Mouse (Mus musculus) limb, embryonic 14.5 days (tissue): ENCODE measurements around the gene Nr6a1. TPM values are rescaled to one million over a fixed set of nuclear protein-coding genes. Genes with fewer than 3 reads are reported as not detected.

Experiments used
- ATAC-seq: fragments of 200-750 bp; cut with Nextera tagmentation; 2 replicates; pipeline ENCODE4 v1.8.0; 2017; ENCODE audit warnings: low read depth, moderate number of reproducible peaks, moderate TSS enrichment; ENCODE audit not compliant: low FRiP score
- DNase-seq: peaks from one replicate; pipeline ENCODE4 v3.0.0-alpha.2; 2015; ENCODE audit warnings: low spot score
- H3K27ac ChIP-seq: fragments of 300-500 bp; sonication (generic); replicated peaks from 2 replicates; pipeline ENCODE4 v1.5.1; 2014; ENCODE audit warnings: low read depth, mild to moderate bottlenecking, low read length, moderate library complexity, mixed read lengths
- H3K27me3 ChIP-seq: fragments of 300-500 bp; sonication (generic); 2 replicates; pipeline ENCODE4 v1.6.1; 2014; ENCODE audit warnings: low read length, mixed read lengths; ENCODE audit not compliant: control insufficient read depth, insufficient read depth
- H3K36me3 ChIP-seq: fragments of 300-500 bp; sonication (generic); 2 replicates; pipeline ENCODE4 v1.6.1; 2014; ENCODE audit warnings: mild to moderate bottlenecking, low read length, moderate library complexity, mixed read lengths; ENCODE audit not compliant: control insufficient read depth, insufficient read depth
- H3K4me1 ChIP-seq: fragments of 300-500 bp; sonication (generic); 2 replicates; pipeline ENCODE4 v1.6.1; 2014; ENCODE audit warnings: antibody characterized with exemption, low read length, mixed read lengths; ENCODE audit not compliant: control insufficient read depth, insufficient read depth
- H3K4me2 ChIP-seq: fragments of 300-500 bp; sonication (generic); replicated peaks from 2 replicates; pipeline ENCODE4 v1.6.1; 2014; ENCODE audit warnings: low read depth, mild to moderate bottlenecking, low read length, moderate library complexity; ENCODE audit not compliant: severe bottlenecking
- H3K4me3 ChIP-seq: fragments of 300-500 bp; sonication (generic); replicated peaks from 2 replicates; pipeline ENCODE4 v1.5.1; 2014; ENCODE audit warnings: low read length
- H3K9ac ChIP-seq: fragments of 300-500 bp; sonication (generic); 2 replicates; pipeline ENCODE4 v1.6.1; 2014; ENCODE audit warnings: mild to moderate bottlenecking, low read depth, low read length, moderate library complexity; ENCODE audit not compliant: severe bottlenecking
- H3K9me3 ChIP-seq: fragments of 300-500 bp; sonication (generic); 2 replicates; pipeline ENCODE4 v1.6.1; 2016; ENCODE audit warnings: low read length; ENCODE audit not compliant: control insufficient read depth
- POLR2A ChIP-seq: fragments of 200-500 bp; IDR thresholded peaks from 2 replicates; pipeline ENCODE4 v1.8.0; 2012; ENCODE audit warnings: inconsistent platforms, mild to moderate bottlenecking, moderate library complexity, borderline replicate concordance; ENCODE audit not compliant: insufficient read depth, insufficient read length; ENCODE audit errors: extremely low read depth
- WGBS: fragments of 180-500 bp; shearing (Covaris S2); extraction: QIAGEN DNeasy Blood & Tissue Kit; methylation state at CpG from one replicate; pipeline ENCODE4 v1.1.7; 2014; 5-methylcytosine and 5-hydroxymethylcytosine counted together
- polyA plus RNA-seq, 2 experiments: library from polyadenylated mRNA; depleted of rRNA in 1 of 2; stranded (reverse) in 1 of 2; unstranded in 1 of 2; fragments of >200 nt; fragmentation: Nextera tagmentation in 1 of 2; extraction: Ambion mirVana in 1 of 2; gene quantifications; 2 replicates each; pipeline versions ENCODE4 v1.2.1 to v1.2.3; 2012 to 2014

Nr6a1 gene
- polyA plus RNA-seq, 2 experiments = 1.2 to 2.4 TPM

DNA sequence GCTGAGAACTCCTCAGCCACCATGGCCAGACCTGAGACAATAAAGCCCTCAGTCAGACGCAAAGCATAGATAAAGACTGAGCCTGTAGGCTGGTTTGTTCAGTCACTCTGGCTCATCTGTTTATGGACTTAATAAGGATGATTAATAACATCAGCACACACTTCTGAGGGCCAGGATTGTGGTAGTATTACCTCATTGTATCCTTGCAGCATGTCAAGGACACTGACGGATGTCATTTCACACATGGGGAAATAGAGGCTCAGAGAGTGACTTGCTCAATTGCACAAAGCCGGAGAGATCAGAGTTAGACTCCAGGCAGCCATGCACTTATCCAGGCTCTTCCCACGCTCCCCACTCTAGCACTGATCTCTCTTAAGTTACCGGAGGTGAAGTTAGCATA lies 228.9 kb downstream of the Nr6a1 start:
- H3K27ac ChIP-seq = no peak overlapping the region
- TF ChIP-seq POLR2A = no peak
- H3K4me1 ChIP-seq = no peaks in the 10 kb centered on the region
- DNase-seq (no peak), ATAC-seq (no peak)
- no peaks in the 10 kb centered on the region for H3K9me3 ChIP-seq
- no peaks in the 10 kb centered on the region for H3K36me3 ChIP-seq
- H3K4me3 ChIP-seq = no peak overlapping the region
- no peak overlapping the region for H3K4me2 ChIP-seq
- 77% methylated on average over 5 of the region's 5 CpGs for WGBS
- H3K27me3 ChIP-seq = no peaks in the 10 kb centered on the region
- H3K9ac ChIP-seq = no peak overlapping the region

GRCm38 (mm10) chr2:38697128-38698120 lies 230.1 kb downstream of the Nr6a1 start:
- H3K27me3 ChIP-seq = no peaks in the 10 kb centered on the region
- 63% methylated on average over 27 of the region's 27 CpGs for WGBS

GRCm38 (mm10) chr2:38695770-38696169 lies 231.7 kb downstream of the Nr6a1 start:
- ATAC-seq (0 out of 2 replicates have a peak, but pooled peaks have one; percentile 19), DNase-seq (no peak)
- Histone ChIP-seq H3K9ac (no peak overlapping the region), H3K9me3 (no peaks in the 10 kb centered on the region), H3K27ac (no peak overlapping the region), H3K4me2 (no peak overlapping the region), H3K4me1 (no peaks in the 10 kb centered on the region), H3K4me3 (no peak overlapping the region), H3K36me3 (no peaks in the 10 kb centered on the region), H3K27me3 (no peaks in the 10 kb centered on the region)
- no peak for TF ChIP-seq POLR2A
- 70% methylated on average over 9 of the region's 9 CpGs for WGBS

More at GRCm38 (mm10) chr2:38697128-38698120, 230.1 kb downstream of the Nr6a1 start:
- ATAC-seq (no peak), DNase-seq (no peak)
- H3K9me3 ChIP-seq = no peaks in the 10 kb centered on the region
- H3K4me1 ChIP-seq = no peaks in the 10 kb centered on the region
- H3K4me2 ChIP-seq = no peak overlapping the region
- no peaks in the 10 kb centered on the region for H3K36me3 ChIP-seq
- no peak overlapping the region for H3K9ac ChIP-seq
- no peak overlapping the region for H3K27ac ChIP-seq
- no peak overlapping the region for H3K4me3 ChIP-seq
- TF ChIP-seq POLR2A = no peak

GRCm38 (mm10) chr2:38691542-38691941 lies 235.9 kb downstream of the Nr6a1 start:
- Histone ChIP-seq H3K4me2 (no peak overlapping the region), H3K4me3 (no peak overlapping the region), H3K27ac (no peak overlapping the region), H3K36me3 (no peaks in the 10 kb centered on the region), H3K9ac (no peak overlapping the region), H3K9me3 (no peaks in the 10 kb centered on the region), H3K4me1 (0 out of 2 replicates have a peak, but pooled peaks cover 5% of the 10 kb centered on the region), H3K27me3 (no peaks in the 10 kb centered on the region)
- TF ChIP-seq POLR2A = no peak
- WGBS = 10% methylated on average over 8 of the region's 8 CpGs
- ATAC-seq (no peak), DNase-seq (no peak)

- no peak for TF ChIP-seq POLR2A
- WGBS = 75% methylated on average over 1 of the region's 1 CpGs
- H3K36me3 ChIP-seq = no peaks in the 10 kb centered on the region
- no peak overlapping the region for H3K9ac ChIP-seq
- DNase-seq (no peak), ATAC-seq (no peak)
- no peak overlapping the region for H3K27ac ChIP-seq
- H3K4me3 ChIP-seq = no peak overlapping the region
- H3K4me2 ChIP-seq = no peak overlapping the region
- no peaks in the 10 kb centered on the region for H3K27me3 ChIP-seq
- 0 out of 2 replicates have a peak, but pooled peaks cover 5% of the 10 kb centered on the region for H3K4me1 ChIP-seq
- H3K9me3 ChIP-seq = no peaks in the 10 kb centered on the region
Observed at GRCm38 (mm10) chr2:38689881-38690280, 237.6 kb downstream of the Nr6a1 start.
